ENCODE assay signal across 8 mouse cellular contexts in genomic region chr19:46572951-46573937, GRCm38 (mm10). TPM values are rescaled to one million over a fixed set of nuclear protein-coding genes. Genes with fewer than 3 reads are reported as not detected.
A peak's percentile ranks its signal among the peaks of the same experiment; 100 is the strongest.
DNase-seq lines count a peak whose midpoint lies in the region; ATAC-seq lines count a peak whose summit lies in the region.

Gene Arl3, minus strand, starts transcription at chr19:46573198.
Gene Sfxn2, plus strand, starts transcription at chr19:46573365.

- peak; percentile 97 for ATAC-seq in megakaryocyte progenitor cell, adult 5-6 weeks (replicated peaks; ENCODE audit: poor library complexity)

- peak; percentile 98 for DNase-seq in adipocyte (ENCODE audit: low spot score)
- peak; percentile 97 for DNase-seq in embryo, embryonic 10 days (ENCODE audit: low spot score)
- peak; percentile 94 for DNase-seq in gastrocnemius, postnatal 10 days
- peak; percentile 98 for DNase-seq in induced T-regulatory cell, adult 2 months (ENCODE audit: low read depth)
- DNase-seq in left cerebral cortex, adult 9 months (ENCODE audit: low spot score in 2 of 2) = peak; percentile 87 to 94
- peak; percentile 95 for DNase-seq in right cerebral cortex, postnatal 14 days
- peak; percentile 85 to 95 for DNase-seq in urinary bladder, postnatal 36 days (ENCODE audit: low spot score in 2 of 2)

RNA-seq across cellular contexts. Expression of gene Arl3, which starts in this region (rescaled TPM):
- 10 to 100 TPM; 48.9 to 50.5 TPM for total RNA-seq in gastrocnemius, postnatal 10 days (2021)
- 12.5 and 15.6 TPM in 2 replicates for total RNA-seq in megakaryocyte progenitor cell, adult 5-6 weeks (2015)
- total RNA-seq in megakaryocyte progenitor cell, adult 5-6 weeks (2017) = 10.2 and 13.4 TPM in 2 replicates

RNA-seq across cellular contexts. Expression of gene Sfxn2, which starts in this region (rescaled TPM):
- 1 to 10 TPM; 5.5 to 7.3 TPM for total RNA-seq in gastrocnemius, postnatal 10 days (2021)
- 7.8 and 9.2 TPM in 2 replicates for total RNA-seq in megakaryocyte progenitor cell, adult 5-6 weeks (2015)
- total RNA-seq in megakaryocyte progenitor cell, adult 5-6 weeks (2017) = 8.9 and 9.7 TPM in 2 replicates

Comparison
In these comparisons a context has a peak if more than half of its experiments do, and no peak if none do; other contexts are left out.
1. Peak in every context shown above with its lines: DNase-seq and ATAC-seq.